Mouse (Mus musculus): ENCODE measurements at regions not wholly inside any gene's neighbourhood (a gene's known extent, or its start where the extent isn't known, plus 50 kb on each side); places are given as distances from the start of the nearest gene placed in this dataset.
A peak's percentile ranks its signal among the peaks of the same experiment; 100 is the strongest.
"Not testable (repeated sequence)": the region's sequence is repeated elsewhere in the genome, so short reads cannot be mapped to it uniquely, and the experiment has no call there.

DNA sequence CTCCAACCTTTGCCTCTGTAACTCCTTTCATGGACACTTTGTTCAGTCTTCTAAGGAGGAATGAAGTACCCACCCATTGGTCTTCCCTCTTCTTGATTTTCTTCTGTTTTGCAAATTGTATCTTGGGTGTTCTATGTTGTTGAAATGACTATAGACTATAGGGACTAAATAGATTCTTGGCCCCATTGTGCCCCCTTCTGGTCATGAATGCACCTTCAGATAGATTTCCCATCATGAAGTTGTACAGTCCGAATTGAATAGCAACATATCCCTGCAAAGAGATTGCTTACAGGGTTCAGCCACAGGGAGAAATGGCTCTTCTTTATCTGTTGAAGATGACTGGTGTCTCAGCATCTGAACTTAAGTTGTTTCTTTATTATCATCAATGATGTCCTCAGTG, 817.6 kb upstream of the Zfp386 start:
- no peaks in the 10 kb centered on the region for H3K4me1 ChIP-seq
- WGBS (ENCODE audit: insufficient replicate concordance): 48% methylated on average over 1 of the region's 1 CpGs
- H3K27me3 ChIP-seq (replicated peaks): no peaks in the 10 kb centered on the region
- no peak overlapping the region for H3K4me2 ChIP-seq
- ATAC-seq: no peak
- H3K9me3 ChIP-seq (replicated peaks): 0 out of 2 replicates have a peak, but pooled peaks cover 4% of the 10 kb centered on the region
- no peak overlapping the region for H3K27ac ChIP-seq
- no peaks in the 10 kb centered on the region for H3K36me3 ChIP-seq
- no peak overlapping the region for H3K4me3 ChIP-seq
- H3K9ac ChIP-seq: no peak overlapping the region

DNA sequence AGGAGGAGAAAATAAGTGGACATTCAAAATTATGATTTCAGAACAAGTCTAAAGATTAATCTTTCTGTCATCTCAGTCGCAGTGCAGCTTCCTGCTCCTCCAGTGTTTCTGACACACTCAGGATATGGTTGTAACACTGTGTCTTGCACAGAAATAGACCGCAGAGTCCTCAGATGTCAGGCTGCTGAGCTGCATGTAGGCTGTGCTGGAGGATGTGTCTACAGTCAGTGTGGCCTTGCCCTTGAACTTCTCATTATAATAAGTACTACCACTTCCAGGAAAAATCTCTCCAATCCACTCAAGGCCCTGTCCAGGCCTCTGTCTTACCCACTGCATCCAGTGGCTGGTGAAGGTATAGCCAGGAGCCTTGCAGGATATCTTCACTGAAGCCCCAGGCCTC, 804.9 kb upstream of the Zfp386 start:
- H3K36me3 ChIP-seq; H3K27ac ChIP-seq; H3K27me3 ChIP-seq (replicated peaks); H3K4me2 ChIP-seq; H3K4me1 ChIP-seq; H3K9me3 ChIP-seq (replicated peaks); H3K4me3 ChIP-seq; ATAC-seq; H3K9ac ChIP-seq: not testable (repeated sequence)
- WGBS (ENCODE audit: insufficient replicate concordance): 42% methylated on average over 2 of the region's 2 CpGs

DNA sequence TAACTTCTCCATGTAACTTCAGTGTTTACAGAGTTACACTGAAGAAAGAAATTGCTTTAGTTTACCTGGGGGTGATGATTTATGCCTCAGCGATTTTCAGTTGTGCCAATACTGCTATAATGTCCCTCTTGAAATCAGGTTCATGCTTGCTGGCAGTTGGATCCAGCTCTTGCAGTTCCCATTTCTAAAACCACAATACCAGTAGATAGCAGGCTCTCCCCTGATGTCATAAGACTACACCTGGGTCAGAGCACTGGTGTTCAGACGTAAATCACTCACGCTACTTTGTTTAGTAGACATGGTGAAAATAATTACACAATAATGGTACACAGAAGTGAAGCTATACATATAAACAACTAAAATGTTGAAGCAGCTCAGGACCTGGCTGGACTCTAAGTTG, 800.2 kb upstream of the Zfp386 start:
- H3K27me3 ChIP-seq (replicated peaks); H3K9ac ChIP-seq; H3K9me3 ChIP-seq (replicated peaks); H3K27ac ChIP-seq; H3K4me2 ChIP-seq; H3K4me1 ChIP-seq; H3K36me3 ChIP-seq; H3K4me3 ChIP-seq; ATAC-seq: not testable (repeated sequence)
- 69% methylated on average over 3 of the region's 3 CpGs for WGBS (ENCODE audit: insufficient replicate concordance)

DNA sequence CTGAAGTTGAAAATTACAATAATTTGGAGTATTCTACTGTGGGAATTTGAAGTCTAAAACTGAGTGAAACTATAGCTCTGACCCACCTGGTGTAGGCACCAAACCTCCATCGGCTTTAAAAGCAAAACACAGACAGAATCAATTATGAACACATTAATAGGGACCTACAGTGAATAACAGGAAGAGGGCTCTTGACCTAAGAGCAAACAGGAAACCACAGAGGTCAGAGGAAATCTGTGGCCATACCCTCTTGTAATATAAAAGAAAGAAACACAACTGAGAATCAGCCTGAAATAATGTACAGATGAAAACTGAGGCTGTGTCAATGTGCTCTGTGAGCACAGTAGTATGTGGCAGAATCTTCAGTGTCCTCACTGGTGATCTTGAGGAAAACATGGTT, 789.7 kb upstream of the Zfp386 start:
- no peak overlapping the region for H3K9ac ChIP-seq
- H3K4me3 ChIP-seq: no peak overlapping the region
- no peaks in the 10 kb centered on the region for H3K27me3 ChIP-seq (replicated peaks)
- H3K9me3 ChIP-seq (replicated peaks): no peaks in the 10 kb centered on the region; the same call in 1 of the 2 replicates
- no peak for ATAC-seq
- no peak overlapping the region for H3K4me2 ChIP-seq
- 48% methylated on average over 1 of the region's 1 CpGs for WGBS (ENCODE audit: insufficient replicate concordance)
- H3K36me3 ChIP-seq: no peaks in the 10 kb centered on the region
- no peaks in the 10 kb centered on the region for H3K4me1 ChIP-seq
- no peak overlapping the region for H3K27ac ChIP-seq

DNA sequence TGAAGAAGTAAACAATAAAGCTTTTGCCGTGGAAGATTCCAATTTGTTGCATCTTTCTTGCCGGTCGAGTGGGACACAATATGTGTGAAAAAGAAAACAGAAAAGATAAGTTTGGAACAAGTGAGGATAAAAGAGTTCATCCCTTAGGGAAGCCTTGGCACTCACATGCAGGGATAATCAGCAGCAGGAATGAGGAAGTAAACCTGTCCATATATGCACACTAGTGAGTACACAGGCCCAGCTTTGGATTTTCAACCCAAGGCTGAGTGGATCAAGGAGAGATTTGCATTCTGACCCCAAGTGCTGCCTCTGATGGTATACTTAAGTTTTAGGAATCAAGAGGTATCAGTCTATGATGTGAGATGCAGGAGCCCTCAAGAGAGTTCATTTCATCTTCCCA, 788.8 kb upstream of the Zfp386 start:
- Histone ChIP-seq H3K4me1 (no peaks in the 10 kb centered on the region), H3K4me3 (no peak overlapping the region), H3K9me3 (replicated peaks) (no peaks in the 10 kb centered on the region; the same call in 1 of the 2 replicates), H3K27ac (no peak overlapping the region), H3K27me3 (replicated peaks) (no peaks in the 10 kb centered on the region), H3K4me2 (no peak overlapping the region), H3K36me3 (no peaks in the 10 kb centered on the region), H3K9ac (no peak overlapping the region)
- ATAC-seq: no peak
- 71% methylated on average over 3 of the region's 3 CpGs for WGBS (ENCODE audit: insufficient replicate concordance)

DNA sequence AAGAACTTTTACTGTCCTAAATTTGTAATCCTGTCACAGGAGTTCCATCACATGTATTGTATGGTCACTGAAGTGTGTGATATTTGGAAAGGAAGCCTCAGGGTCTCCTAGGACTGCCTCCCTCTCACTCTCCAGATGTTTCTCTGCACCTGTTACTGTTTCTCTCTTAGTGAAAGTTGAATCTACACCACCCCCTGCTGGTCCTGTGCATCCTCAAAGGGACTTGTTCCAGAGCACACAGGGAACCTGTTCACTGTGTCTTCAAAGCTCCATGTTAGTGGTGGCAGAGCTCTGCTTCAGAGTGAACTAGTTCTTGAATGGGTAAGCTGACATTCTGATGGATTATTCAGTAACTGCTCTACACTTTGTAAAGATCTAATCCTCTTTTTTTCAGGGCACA, 785.1 kb upstream of the Zfp386 start:
- H3K9me3 ChIP-seq (replicated peaks); H3K9ac ChIP-seq; H3K27me3 ChIP-seq (replicated peaks); H3K36me3 ChIP-seq; H3K4me1 ChIP-seq; H3K4me3 ChIP-seq; ATAC-seq; H3K27ac ChIP-seq; H3K4me2 ChIP-seq: not testable (repeated sequence)

DNA sequence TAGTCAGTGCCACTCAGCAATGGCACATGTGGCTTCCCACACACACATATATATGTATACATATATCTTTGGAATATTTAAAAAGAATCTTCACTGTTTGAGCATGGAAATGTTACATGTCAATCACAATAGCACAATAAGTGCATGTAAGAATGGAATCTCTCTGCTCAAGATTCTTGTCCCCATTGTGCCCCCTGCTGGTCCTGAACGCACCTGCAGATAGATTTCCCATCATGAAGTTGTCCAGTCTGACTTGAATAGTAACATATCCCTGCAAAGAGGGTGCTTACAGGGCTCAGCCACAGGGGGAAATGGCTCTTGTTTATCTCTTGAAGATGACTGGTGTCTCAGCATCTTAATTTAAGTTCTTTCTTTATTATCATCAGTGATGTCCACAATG, 770.8 kb upstream of the Zfp386 start:
- ATAC-seq; H3K4me1 ChIP-seq; H3K27me3 ChIP-seq (replicated peaks); H3K4me2 ChIP-seq; H3K27ac ChIP-seq; H3K36me3 ChIP-seq; H3K4me3 ChIP-seq; H3K9ac ChIP-seq; H3K9me3 ChIP-seq (replicated peaks): not testable (repeated sequence)
- WGBS (ENCODE audit: insufficient replicate concordance): 28% methylated on average over 1 of the region's 1 CpGs

DNA sequence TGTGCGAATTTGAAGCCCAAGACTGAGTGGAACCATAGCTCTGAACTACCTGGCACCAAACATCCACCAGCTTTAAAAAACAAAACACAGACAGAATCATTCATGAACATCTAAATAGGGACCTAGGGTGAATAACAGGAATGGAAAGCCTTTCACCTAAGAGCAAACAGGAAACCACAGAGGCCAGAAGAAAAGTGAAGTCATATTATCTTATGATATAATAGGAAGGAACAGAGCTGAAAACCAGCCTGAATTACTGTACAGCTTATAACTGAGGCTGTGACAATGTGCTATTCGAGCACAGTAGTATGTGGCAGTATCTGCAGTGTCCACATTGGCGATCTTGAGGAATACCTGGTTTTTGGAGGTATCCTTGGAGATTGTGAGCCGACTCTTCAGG, 753.8 kb upstream of the Zfp386 start:
- not testable (repeated sequence) for H3K27ac ChIP-seq; H3K9me3 ChIP-seq (replicated peaks); H3K4me3 ChIP-seq; ATAC-seq; H3K4me2 ChIP-seq; H3K27me3 ChIP-seq (replicated peaks); H3K36me3 ChIP-seq; H3K9ac ChIP-seq; H3K4me1 ChIP-seq
- 47% methylated on average over 4 of the region's 4 CpGs for WGBS (ENCODE audit: insufficient replicate concordance)

DNA sequence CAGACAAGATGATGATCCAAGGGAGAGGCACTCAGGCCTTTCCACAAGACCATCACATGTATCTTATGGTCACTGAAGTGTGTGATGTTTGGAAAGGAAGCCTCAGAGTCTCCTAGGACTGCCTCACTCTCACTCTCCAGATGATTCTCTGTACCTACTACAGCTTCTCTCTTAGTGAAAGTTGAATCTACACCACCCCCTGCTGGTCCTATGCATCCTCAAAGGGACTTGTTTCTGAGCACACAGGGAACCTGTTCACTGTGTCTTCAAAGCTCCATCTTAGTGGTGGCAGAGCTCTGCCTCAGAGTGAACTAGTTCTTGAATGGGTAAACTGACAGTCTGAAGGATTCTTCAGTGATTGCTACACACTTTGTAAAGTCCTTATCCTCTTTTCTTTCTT, 749.5 kb upstream of the Zfp386 start:
- not testable (repeated sequence) for H3K4me2 ChIP-seq; H3K36me3 ChIP-seq; H3K9me3 ChIP-seq (replicated peaks); H3K4me1 ChIP-seq; ATAC-seq; H3K27ac ChIP-seq; H3K9ac ChIP-seq; H3K4me3 ChIP-seq; H3K27me3 ChIP-seq (replicated peaks)

DNA sequence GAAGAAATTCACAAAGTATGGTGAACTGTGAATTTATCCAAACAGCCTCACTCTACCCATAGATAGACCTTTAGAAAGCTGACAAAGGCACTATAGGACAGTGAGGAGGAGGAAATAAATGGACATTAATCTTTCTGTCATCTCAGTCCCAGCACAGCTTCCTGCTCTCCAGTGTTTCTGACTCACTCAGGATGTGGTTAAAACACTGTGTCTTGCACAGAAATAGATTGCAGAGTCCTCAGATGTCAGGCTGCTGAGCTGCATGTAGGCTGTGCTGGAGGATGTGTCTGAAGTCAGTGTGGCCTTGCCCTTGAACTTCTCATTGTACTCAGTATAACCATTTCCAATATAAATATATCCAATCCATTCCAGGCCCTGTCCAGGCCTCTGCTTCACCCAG, 735.6 kb upstream of the Zfp386 start:
- Histone ChIP-seq H3K9ac (no peak overlapping the region), H3K4me3 (no peak overlapping the region), H3K27ac (no peak overlapping the region), H3K36me3 (no peaks in the 10 kb centered on the region), H3K4me2 (no peak overlapping the region), H3K9me3 (replicated peaks) (no peaks in the 10 kb centered on the region), H3K4me1 (no peaks in the 10 kb centered on the region), H3K27me3 (replicated peaks) (no peaks in the 10 kb centered on the region)
- ATAC-seq: peak; percentile 47; the same call in 1 of the 2 replicates

DNA sequence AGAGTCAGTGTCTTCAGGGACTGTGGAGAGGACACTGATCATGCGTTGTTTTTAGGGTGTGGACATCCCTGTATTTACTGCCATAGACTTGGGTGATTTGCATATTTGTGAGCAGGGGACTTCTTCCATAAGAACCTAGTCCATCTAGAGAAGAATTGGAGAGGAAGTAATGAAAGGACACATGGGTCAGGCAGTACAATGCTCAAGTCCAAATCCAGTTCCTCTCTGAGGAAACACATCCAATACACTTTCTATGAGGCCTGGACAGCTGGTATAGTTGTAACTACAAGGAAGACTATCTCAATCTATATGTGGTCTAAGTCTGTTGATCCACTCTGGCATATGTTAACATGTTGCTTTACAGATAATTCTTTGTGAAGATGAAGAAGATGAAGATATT, 734.9 kb upstream of the Zfp386 start:
- WGBS (ENCODE audit: insufficient replicate concordance): 55% methylated on average over 1 of the region's 1 CpGs
- ATAC-seq; H3K27ac ChIP-seq; H3K4me1 ChIP-seq; H3K4me2 ChIP-seq; H3K9ac ChIP-seq; H3K4me3 ChIP-seq; H3K9me3 ChIP-seq (replicated peaks); H3K36me3 ChIP-seq; H3K27me3 ChIP-seq (replicated peaks): not testable (repeated sequence)

DNA sequence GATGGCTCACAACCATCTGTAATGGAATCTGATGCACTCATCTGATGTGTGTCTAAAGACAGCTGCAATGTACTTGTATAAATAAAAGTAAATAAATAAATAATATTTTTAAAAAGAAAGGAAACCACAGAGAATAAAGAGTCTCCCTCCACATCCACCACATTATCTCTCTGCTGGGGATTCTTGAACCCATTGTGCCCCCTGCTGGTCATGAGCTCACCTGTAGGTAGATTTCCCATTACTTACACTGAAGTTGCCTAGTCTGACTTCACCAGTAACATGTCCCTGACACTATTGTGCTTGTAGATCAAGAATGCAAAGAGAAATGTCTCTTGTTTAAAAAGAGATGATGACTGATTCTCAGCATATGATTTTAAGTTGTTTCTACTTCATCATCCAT, 726.9 kb upstream of the Zfp386 start:
- not testable (repeated sequence) for H3K4me1 ChIP-seq; ATAC-seq; H3K4me3 ChIP-seq; H3K27me3 ChIP-seq (replicated peaks); H3K9me3 ChIP-seq (replicated peaks); H3K27ac ChIP-seq; H3K4me2 ChIP-seq; H3K9ac ChIP-seq; H3K36me3 ChIP-seq

DNA sequence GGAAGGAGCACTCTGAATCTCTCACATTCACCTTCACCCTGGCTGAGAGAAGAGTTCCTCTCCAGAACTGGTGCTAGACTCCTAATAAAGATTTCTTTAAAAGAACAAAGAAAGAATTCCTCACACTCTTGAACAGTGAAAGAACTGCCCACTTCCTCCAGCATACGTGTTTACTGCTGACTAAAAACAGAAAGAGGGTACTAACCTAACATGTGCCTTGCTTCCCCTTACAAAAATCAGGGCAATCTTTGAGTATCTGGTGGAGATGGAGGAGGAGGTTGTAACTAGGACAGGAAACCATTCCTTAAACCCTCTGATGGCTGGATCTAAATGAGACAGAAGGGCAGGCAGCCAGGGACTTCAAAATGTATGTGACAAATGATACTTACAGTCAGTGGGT, 719.1 kb upstream of the Zfp386 start:
- Histone ChIP-seq H3K9me3 (replicated peaks) (0 out of 2 replicates have a peak, but pooled peaks cover 3% of the 10 kb centered on the region), H3K4me2 (no peak overlapping the region), H3K4me1 (no peaks in the 10 kb centered on the region), H3K4me3 (no peak overlapping the region), H3K27me3 (replicated peaks) (no peaks in the 10 kb centered on the region), H3K27ac (no peak overlapping the region), H3K9ac (no peak overlapping the region), H3K36me3 (no peaks in the 10 kb centered on the region)
- 18% methylated on average over 1 of the region's 1 CpGs for WGBS (ENCODE audit: insufficient replicate concordance)
- ATAC-seq: no peak

DNA sequence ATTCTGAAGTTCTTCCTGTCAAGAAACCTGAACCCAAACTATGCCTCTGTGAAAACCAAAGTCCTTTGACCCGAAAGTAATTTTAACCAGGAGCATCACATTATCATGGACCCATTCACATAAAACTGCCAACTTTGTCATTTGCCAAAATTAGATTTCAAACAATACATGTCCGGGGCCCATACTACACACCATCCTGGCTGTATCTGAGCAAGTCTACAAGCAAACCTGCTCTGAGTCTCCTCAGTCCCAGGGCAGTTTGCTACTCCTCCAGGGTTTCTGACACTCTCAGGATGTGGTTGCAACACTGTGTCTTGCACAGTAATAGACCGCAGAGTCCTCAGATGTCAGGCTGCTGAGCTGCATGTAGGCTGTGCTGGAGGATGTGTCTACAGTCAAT, 712.8 kb upstream of the Zfp386 start:
- not testable (repeated sequence) for H3K4me1 ChIP-seq; ATAC-seq; H3K4me2 ChIP-seq; H3K27ac ChIP-seq; H3K27me3 ChIP-seq (replicated peaks); H3K9ac ChIP-seq; H3K4me3 ChIP-seq; H3K36me3 ChIP-seq; H3K9me3 ChIP-seq (replicated peaks)
- 67% methylated on average over 3 of the region's 3 CpGs for WGBS (ENCODE audit: insufficient replicate concordance)
